Mouse (Mus musculus) megakaryocyte progenitor cell, adult 5-6 weeks (primary cell): ENCODE results near the gene Prrc2b. TPM values are rescaled to one million over a fixed set of nuclear protein-coding genes. Genes with fewer than 3 reads are reported as not detected.

Experiments
- ATAC-seq: replicated peaks from 2 replicates; pipeline ENCODE4 v1.8.0; 2016; ENCODE audit warnings: mild to moderate bottlenecking, moderate TSS enrichment, inconsistent platforms; ENCODE audit not compliant: poor library complexity
- total RNA-seq, 2 experiments: library from RNA; stranded (forward) in 1 of 2; stranded (reverse) in 1 of 2; fragments of 157-497, 149-512 nt in 1 of 2; fragments of 200-1000 nt in 1 of 2; gene quantifications; 2 replicates each; pipeline versions ENCODE4 v1.2.3 to v1.2.4; 2015 to 2017

The Prrc2b gene
- total RNA-seq, 2 experiments from 2014 or later, result 16.6 to 37.5 TPM

DNA sequence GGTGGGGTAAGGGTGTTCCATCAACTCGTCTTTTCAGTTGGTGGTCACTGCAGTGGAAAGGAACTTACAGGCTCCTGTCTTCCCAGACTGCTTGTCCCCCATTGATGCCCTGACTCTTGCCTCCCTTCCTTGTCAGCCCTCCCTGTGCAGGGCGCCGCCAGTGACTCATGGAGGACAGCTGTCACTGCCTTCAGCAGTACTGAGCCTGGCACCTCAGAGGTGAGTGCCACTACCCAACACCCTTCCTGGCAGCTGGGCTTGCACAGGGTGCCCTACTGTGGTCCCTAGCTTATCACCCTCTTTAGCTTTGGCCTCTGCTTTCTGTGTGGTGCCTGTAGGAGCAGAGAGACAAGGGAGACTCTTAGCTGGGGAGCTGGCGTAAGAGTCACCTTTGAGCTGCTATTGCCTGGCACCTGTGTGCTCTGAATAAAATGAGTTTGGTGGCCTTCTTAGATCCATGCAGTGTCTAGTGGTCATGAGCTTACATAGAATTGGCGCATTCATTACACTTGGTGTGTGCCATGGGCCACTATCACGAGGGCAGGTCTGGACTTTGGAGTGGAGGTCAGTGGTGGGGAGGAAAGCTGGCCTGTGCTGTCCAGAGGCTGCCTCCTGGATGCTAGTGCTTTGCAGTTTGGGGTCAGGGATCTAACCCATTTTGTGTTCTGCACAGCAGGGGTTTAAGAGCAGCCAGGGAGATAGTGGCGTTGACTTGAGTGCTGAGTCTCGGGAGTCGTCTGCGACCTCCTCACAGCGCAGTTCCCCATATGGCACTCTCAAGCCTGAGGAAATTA is 67.9 kb downstream of the Prrc2b start:
- ATAC-seq, result no peak

GRCm38 (mm10) chr2:32219501-32219900 is 68.6 kb downstream of the Prrc2b start:
- no peak for ATAC-seq

DNA sequence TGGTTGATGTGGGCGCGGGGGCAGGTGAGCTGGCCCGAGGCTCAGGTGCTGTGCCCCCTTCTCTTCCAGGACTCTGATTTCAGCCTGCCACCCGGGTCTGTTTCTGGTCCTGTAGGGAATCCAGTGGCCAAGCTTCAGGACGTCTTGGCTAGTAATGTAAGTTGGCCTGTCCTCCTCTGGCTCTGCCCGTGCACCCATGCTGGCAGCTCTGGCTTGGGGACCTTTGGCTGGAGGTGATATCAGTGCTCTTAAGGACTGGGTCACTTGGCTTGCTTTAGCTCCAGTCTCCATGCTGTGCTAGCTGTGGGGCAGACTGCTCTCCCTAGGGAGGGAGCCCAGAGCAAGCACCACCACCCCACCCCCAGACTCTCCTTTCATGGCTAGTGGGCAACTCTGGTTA is 69.1 kb downstream of the Prrc2b start:
- no peak for ATAC-seq

GRCm38 (mm10) chr2:32220969-32221368 is 70.1 kb downstream of the Prrc2b start:
- no peak for ATAC-seq

DNA sequence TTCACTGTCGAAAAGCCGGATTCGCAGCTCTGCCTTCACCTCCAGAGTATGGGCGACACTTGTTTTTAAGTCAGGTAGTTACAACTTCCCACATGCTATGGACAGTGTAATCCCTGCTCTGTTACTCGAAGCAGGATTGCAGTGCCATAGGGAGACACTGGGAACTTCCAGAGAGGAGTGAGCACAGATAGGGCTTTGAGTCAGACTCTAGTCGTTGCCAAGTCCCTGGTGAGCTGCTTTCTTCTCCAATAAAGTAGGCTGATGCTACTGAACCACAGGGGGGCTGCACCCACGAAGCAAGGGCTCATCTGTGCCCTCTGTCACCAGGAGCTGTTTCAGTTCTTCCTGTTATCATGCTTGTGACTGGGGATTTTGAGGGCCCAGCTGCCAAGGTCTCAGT is 70.7 kb downstream of the Prrc2b start:
- ATAC-seq, result no peak

DNA sequence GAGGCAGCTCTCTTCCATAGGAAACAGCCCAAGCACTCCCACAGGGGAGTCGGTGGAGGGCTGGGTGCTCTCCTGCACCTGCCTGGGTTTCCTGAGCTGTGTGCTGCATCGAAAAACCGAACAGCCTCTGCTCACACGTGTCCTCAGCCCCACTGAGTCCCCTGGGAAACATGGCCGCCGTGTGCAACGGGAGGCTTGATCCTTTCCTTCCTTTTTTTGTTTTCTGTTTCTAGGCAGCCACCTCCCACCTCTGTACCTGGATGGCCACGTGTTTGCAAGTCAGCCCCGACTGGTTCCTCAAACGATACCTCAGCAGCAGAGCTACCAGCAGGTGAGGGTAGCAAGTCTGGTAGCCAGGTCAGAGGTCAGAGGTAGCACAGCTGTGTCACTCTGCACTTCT is 71.2 kb downstream of the Prrc2b start:
- ATAC-seq, result no peak

- no peak for ATAC-seq
Observed at GRCm38 (mm10) chr2:32235433-32235832, 84.6 kb downstream of the Prrc2b start.

DNA sequence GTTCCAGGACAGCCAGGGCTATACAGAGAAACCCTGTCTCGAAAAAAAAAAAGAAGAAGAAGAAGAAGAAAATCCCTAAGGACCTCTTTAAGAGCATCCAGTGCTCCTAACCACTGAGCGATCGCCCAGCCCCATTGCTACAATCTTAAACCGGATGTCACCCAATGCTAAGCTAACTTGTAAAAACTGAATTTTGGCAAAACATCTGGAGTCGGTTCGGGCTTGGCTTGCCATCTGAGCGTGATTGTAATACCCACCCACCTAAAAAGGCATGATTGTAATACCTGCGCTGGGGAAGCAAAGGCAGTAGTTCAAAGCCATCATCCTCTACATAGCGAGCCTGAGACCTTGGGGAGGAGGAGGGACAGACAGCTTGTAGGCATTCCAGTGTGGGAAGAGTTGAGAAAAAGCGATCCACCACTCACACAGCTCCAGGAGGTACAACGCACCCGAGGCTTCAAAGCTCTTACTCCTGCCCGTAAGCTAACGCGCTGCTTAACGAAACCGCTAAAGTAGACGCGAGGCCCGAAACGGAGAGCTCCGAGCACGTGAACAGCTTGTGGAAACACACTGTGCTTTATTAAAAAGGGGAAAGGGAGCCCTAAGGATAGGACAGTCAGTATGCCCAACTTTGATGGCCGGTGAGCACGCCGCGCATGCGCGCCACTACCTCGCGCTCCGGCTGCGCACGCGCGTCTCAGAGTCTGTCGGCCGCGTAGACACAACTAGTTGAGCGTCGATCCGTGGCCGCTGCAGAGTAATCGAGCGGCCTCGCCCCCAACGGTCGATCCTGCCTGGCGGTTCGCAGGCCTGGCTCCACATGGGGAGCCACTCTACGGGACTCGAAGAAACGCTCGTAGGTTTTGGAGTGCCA is 85.2 kb downstream of the Prrc2b start, which contains the start of gene Pomt1:
Pomt1 (plus strand) TSS at position 705 of the 874 bp plus-strand sequence.
- peak; percentile 92 for ATAC-seq

DNA sequence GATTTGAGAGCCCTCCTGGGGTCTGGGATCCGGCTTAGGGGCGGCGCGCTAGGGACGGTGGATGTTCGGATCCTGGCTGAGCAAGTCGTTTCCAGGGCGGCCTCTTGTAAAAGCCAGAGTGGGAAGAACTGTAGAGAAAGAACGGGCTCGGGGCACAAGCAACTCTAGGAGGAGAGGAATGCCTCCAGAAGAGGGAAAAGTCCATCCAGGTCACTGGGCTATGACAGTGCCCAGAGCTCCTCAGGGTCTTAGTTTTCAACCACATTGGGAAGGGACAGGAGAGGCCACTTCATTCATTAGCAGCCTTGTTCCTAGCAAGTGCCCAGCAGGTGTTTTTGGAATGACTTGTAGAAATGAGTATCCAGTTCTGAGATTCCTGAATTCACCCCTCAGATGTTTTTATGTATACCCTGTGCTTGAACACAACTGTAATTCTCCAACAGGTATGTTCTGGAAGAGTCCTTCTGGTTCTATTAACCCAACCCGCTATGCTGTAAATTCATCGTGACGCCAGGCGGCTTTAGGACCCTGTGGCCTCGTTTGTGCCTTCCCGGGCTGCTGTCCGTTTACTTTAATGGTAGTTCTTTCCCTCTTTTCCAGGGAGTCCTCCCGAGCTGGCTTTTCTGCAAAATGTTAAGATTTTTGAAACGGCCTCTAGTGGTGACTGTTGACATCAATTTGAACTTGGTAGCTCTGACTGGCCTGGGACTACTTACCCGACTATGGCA is 86.0 kb downstream of the Prrc2b start:
- ATAC-seq, result peak; percentile 56

GRCm38 (mm10) chr2:32237571-32237970 is 86.7 kb downstream of the Prrc2b start:
- ATAC-seq, result no peak

DNA sequence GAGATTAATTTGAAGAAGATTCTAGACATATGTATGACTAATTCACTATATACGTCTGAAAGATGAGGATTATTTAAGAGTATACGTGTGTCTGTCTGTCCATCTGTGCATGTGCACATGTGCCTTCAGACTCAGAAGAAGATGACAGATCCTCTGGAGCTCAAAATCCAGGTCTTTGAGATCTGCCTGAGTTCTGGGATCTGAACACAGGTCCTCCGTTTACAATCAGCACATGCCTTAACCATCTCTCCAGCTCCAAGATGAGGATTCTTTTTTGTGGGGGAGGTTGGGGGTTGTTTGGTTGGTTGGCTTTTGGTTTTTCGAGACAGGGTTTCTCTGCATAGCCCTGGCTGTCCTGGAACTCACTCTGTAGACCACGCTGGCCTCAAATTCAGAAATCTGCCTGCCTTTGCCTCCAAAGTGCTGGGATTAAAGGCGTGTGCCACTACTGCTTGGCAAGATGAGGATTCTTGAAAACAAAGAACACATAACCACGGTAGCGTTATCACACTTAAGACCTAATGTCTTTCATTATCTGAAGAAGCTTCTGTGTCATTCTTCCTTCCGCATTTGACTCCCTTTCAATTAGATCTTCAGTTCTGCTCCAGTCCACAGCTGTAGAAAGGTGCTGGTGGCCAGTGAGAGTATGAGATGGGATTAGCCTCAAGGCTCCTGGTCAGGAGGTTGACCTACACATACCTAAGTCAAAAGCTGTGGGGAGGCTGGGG is 88.0 kb downstream of the Prrc2b start:
- ATAC-seq, result no peak

DNA sequence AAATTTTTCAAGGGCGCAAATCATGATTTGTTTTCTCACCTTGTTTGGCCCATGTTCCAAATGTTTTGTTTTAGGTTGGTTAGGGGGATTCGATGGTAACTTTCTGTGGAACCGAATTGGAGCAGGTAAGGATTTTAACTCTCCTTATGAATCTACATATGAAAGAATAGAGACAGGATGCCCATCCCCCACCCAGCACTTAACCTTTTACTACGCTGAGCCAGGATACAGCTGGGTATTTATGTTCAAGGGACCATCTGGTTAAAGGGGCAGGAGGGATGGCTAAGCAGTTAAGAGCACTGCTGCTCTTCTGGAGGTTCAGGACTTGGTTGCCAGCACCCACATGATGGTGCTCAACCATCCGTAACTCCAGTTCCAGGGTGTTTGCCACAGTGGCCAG is 89.7 kb downstream of the Prrc2b start:
- no peak for ATAC-seq

GRCm38 (mm10) chr2:32242986-32243385 is 92.1 kb downstream of the Prrc2b start:
- no peak for ATAC-seq

DNA sequence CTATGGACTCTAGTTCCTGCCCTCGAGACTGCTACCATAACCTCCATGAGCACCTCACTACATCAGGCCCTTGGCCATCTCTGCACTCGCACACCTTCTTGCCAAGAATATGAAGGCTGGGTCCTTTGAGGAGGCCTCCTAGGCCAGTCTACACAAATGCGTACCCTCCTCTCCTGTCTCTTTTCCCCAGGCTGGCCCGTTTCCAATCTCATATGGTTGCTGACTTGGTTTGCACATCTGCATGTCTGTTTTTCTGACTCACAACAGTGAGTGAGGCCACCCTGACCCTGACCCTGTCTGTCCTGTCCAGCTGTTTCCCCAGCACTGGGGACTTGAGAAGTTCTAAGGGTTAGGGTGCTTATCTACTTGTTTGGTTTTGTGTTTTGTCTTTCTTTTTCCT is 95.9 kb downstream of the Prrc2b start:
- ATAC-seq, result no peak

DNA sequence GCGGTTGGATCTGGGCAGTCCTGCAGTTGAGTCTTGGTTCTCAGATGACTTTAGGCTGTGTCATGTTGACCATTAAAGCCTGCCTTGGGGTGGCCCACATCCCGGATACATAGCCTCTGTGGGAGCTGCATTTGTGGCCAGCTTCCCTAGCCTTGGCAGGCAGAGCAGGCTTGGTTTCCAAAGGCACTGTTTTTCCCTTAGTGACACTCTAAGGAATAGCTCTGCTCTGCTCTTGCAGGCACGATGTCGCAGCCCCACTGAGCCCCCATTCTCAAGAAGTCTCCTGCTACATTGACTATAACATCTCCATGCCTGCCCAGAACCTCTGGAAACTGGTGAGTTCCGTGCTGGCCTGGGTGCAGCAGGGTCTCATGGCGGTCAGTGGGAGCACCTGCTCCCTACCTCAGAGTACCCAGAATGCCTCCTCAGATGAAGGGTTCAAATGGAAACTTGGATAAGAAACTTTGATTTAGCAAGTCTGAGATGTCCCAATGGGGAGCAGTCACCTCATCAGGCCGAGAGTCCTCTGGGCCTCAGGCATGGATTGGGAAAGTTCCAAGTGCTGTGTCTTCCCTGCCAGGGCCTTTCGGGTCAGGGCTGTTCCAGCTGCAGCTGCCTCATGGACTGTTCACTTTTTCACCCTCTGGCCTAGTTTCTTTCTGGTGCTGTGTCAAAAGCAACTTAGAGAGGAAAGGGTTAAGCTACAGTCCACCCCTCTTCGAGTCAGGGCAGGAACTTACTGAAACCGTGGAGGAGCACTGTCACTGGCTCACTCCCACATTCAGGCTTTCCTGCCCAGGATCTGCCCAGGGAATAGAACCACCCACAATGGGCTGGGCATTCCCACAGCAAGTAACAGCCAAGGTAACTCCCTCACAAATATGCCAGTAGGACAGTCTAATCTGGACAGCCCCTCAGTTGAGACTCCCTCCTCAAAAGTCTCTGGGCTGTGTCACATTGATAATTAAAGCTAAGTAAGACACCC is 97.8 kb downstream of the Prrc2b start:
- no peak for ATAC-seq

GRCm38 (mm10) chr2:32251791-32252527 is 101.1 kb downstream of the Prrc2b start:
- no peak for ATAC-seq

- ATAC-seq, result no peak
Observed at GRCm38 (mm10) chr2:32252658-32253057, 101.8 kb downstream of the Prrc2b start.

GRCm38 (mm10) chr2:32253352-32253751 is 102.5 kb downstream of the Prrc2b start:
- ATAC-seq, result no peak

DNA sequence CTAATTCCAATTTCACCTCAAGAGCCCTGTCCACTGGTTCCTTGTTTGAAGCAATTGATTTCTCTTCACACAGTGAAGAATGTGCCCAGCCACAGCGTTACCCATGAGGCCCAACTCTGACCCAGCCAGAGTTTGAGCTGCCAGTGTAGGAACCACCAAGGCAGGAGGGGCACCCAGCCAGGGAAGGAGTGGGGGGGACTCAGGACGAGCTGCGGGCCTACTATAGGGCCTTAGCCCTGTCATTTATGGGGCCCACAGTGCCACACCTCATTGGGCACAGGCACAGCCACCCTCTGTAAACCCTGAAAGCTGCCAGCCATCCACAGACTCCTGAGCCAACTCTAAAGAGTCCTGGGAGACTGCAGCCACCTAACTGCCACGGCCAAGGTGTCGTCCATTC is 103.7 kb downstream of the Prrc2b start:
- no peak for ATAC-seq
